Mouse (Mus musculus) heart, adult 9 months (tissue): Measurements from ENCODE around the gene Hectd4.

Source experiments
- DNase-seq, 2 experiments: peaks; one replicate each; pipeline ENCODE4 v3.0.0; 2022; ENCODE audit warnings: low spot score in 2 of 2

Gene Hectd4

GRCm38 (mm10) chr5:121233726-121234125, 13.7 kb downstream of the Hectd4 start:
- DNase-seq: no peak

DNA sequence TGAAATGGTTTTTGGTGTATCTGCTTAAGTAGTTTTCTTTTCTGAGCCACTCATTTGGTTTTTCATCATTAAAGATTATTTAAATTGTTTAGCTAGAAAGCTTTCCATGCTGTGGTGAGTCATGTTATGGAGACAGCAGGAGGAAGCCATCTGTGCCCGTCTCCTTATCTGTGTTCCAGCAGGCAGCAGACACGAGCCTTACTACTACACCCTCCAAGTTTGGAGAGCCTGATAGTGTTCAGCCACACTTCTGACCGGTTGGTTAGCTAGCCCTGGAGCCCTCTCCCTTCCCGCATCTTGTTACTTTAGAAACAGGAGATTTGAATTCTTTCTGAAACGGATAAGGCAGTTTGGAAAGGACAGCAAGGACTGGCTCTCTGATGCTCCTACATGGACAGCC, 16.2 kb downstream of the Hectd4 start:
- DNase-seq: peak in 1 of 2 experiments; percentile 11

GRCm38 (mm10) chr5:121238208-121238607, 18.2 kb downstream of the Hectd4 start:
- DNase-seq: no peak

DNA sequence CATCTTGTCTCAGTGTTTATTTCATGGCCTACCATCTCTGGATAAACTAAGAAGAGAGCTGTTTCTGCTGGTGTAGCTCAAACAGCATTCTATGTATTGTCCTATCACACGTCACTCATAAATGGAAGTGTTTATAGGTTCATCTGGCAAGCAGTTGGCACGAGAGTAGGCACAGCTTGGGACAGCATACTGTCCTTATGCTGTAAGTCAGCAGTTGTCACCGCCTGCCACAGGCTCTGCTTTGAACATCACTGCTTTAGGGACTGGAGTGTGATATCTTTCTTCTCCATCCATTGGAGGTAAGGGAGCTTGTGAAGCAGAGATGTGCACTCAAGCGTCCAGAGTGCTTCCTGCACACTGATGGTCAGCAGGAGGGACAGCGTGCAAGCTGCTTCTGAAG, 19.8 kb downstream of the Hectd4 start:
- DNase-seq: no peak

DNA sequence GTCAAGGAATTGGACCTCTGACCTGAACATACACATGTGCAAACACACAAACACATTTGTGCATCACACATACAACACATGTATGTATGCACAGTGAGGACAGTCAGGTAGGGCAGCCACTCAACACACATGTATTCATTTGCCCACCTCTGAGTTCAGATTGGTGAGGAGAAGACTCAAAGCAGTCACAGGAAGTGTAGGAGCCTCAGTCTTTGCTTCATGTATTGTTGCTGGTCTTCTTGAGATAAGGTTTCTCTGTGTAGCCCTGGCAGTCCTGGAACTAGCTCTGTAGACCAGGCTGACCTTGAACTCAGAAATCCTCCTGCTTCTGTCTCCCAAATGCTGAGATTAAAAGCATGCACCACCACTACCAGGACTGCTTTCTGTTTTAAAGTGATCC, 21.2 kb downstream of the Hectd4 start:
- DNase-seq: no peak

DNA sequence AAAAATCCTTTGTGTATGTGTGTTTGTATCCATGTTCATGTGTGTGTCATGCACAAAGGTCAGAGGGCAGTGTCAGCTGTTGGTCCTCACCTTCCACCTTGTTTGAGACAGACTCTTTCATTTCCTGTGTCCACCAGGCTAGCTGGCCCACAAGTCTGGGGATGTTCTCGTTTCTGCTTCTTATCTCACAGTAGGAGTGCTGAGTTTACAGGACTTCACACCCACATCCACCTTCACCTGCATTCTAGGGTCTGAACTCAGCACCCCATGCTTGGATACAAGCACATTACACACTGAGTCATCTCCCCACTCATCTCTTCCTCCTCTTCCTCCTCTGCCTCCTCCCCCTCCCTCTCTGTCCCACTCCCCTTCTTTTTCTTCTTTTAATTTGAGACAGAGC, 22.2 kb downstream of the Hectd4 start:
- DNase-seq: no peak

- no peak for DNase-seq
These were observed 22.7 kb downstream of the Hectd4 start for GRCm38 (mm10) chr5:121242701-121243100.

- no peak for DNase-seq
These were observed 23.8 kb downstream of the Hectd4 start for GRCm38 (mm10) chr5:121243676-121244364.

GRCm38 (mm10) chr5:121244365-121244731, 24.3 kb downstream of the Hectd4 start:
- no peak for DNase-seq

GRCm38 (mm10) chr5:121245201-121245600, 25.2 kb downstream of the Hectd4 start:
- DNase-seq: no peak

DNA sequence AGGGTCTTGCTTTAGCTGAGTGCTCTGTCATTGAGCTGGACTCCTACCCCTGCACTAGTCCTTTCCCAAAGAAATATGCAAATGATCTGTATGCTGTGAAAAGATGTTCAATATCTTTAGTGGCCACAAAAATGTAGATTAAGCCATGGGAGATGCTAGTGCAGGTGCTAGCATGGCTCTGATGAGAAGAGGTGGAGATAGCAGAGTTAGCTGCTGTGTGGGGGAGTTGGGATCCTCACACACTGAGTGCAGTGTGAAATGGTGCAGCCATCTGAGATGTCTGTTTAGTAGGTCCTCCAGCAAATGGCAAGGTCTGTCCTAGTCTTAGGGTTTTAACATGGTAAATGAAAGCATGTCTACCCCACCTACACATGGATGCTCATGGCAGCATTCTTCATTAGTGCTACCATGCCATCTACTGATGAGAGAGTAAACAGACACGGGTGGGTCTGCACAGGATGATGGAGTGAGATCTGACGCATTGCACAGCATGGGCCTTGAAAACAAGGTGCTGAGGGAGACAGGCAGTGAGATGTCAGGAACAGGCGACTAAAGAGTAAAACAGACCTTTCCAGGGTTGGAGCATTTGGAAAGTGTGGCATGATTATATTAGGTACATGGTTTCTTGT, 28.9 kb downstream of the Hectd4 start:
- no peak for DNase-seq

DNA sequence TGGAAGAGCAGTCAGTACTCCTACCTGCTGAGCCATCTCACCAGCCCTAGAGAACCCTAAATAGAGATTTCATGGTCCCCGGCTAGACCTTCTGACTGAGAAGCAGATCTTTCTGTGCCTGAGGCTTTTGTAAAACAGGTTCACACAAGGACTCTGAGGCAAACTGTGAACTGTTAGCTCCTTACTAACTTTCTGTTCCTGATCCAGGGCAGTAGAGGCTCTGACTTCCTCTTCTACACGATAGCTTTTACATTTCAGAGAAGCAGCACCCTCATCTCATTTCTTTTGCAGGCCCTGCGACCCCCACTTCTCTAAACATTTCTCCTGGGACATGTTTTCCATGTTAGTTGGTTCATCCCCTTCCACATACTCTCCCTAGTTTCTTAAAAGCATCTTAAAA, 29.7 kb downstream of the Hectd4 start:
- no peak for DNase-seq

GRCm38 (mm10) chr5:121251813-121252212, 31.8 kb downstream of the Hectd4 start:
- peak; percentile 16 to 52 for DNase-seq

DNA sequence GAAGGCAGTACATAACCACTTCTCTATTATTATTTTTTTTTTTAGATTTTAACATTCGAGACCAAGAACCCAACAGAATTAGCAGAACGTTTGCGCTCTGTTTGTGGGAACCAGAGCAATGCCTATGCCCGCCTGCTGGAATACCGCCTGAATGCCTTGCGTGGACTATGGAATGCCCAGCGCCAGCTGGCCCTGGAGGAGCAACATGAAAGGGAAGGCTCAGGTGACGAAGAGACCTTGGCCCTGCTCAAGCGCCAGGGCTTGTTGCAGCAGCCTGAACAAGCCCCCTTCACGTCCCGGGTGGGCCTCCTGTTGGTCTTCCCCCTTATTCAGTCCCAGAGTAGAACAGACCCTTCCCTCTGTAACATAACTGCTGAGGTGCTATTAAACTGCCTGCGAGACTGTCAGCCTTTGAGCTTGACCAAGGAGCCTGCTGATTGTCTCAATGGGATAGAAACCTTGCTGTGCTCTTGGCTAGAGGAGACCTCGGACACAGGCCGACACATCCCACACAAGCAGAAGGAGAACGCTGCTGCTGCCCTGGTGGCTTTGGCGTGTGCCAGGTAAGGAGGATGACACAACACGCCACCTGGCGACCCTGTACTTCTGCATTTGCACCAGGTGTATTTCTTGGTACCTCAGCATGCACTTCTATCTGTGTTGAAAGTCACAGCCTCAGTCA, 33.9 kb downstream of the Hectd4 start:
- DNase-seq: no peak

DNA sequence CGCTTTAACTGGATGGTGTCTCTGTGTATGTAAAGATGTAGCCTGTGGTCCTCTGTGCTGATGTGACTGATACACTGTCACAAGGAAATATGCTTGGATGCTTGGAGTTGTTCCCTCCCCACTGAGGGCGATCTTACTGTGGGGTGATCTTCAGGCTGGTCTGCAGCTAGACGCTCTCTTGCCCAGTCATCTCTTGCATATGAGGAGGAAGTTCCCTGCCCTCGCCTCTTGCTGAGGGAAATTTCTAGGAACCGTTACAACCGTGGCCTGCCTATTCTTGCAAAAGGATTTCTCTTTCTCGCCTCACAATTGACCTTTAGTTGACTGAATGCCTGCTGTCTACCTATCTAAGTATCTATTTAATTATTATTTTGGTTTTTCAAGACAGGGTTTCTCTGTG, 35.0 kb downstream of the Hectd4 start:
- no peak for DNase-seq

- DNase-seq: no peak
These were observed 41.8 kb downstream of the Hectd4 start for GRCm38 (mm10) chr5:121261806-121262205.

- DNase-seq: no peak
These were observed 42.4 kb downstream of the Hectd4 start for GRCm38 (mm10) chr5:121262415-121262814.

DNA sequence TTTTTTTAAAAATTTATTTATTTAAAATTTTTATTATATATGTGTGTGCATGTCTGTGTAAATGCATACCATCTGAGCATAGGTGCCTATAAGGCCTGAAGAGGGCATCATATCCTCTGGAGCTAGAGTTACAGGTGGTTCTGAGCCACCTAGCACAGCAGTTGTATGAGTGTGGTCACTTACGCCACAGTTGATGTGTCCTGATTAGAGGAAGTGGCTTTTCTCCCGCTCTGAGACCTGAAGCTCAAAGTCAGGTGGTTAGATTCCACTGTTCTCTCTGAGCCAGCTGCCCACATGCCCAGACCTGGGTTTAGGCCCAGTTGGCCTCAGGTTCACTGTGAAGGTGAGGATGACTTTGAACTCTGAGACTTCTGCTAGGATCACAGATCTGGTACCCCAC, 44.6 kb downstream of the Hectd4 start:
- DNase-seq: no peak

GRCm38 (mm10) chr5:121266741-121267382, 46.8 kb downstream of the Hectd4 start:
- peak in 1 of 2 experiments; percentile 18 for DNase-seq

DNA sequence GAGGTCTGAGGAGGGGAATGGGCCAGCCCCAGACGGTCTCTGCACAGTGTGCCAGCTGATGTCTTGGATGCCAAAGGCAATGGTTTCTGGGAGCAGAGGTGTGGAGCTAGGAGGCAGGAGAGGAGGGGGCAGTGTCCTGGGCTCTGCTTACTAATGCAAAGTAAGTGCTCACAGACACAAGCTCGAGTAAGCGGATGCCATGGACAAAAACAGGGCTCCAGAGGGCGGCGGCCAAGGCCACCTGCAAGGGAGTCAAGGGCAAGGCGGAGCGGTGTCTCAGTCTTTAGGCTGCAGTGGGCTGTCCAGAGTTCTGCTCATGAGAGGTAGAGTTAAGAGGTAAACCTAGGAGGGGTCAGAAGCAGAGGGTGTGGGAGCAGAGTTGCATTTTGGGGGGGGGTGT, 51.0 kb downstream of the Hectd4 start:
- DNase-seq: no peak

GRCm38 (mm10) chr5:121276808-121277207, 56.8 kb downstream of the Hectd4 start:
- no peak for DNase-seq

- no peak for DNase-seq
These were observed 60.4 kb downstream of the Hectd4 start for GRCm38 (mm10) chr5:121280456-121280855.

GRCm38 (mm10) chr5:121283051-121283450, 63.0 kb downstream of the Hectd4 start:
- no peak for DNase-seq
